Mouse (Mus musculus) stomach, embryonic 16.5 days (tissue): ENCODE measurements at regions not wholly inside any gene's neighbourhood (a gene's known extent, or its start where the extent isn't known, plus 50 kb on each side); places are given as distances from the start of the nearest gene placed in this dataset.

Experiments used
- ATAC-seq: fragments of 200-750 bp; cut with Nextera tagmentation; 2 replicates; pipeline ENCODE4 v1.8.0; 2017; ENCODE audit warnings: moderate number of reproducible peaks, moderate TSS enrichment; ENCODE audit not compliant: insufficient read depth, low FRiP score
- H3K27ac ChIP-seq: fragments of 300-500 bp; sonication (generic); 2 replicates; pipeline ENCODE4 v1.5.1; 2014; ENCODE audit warnings: low read length
- H3K27me3 ChIP-seq: fragments of 300-500 bp; sonication (generic); 2 replicates; pipeline ENCODE4 v1.6.1; 2014; ENCODE audit warnings: low read length, control low read depth, mixed read lengths; ENCODE audit not compliant: control insufficient read depth, insufficient read depth
- H3K36me3 ChIP-seq: fragments of 300-500 bp; sonication (generic); 2 replicates; pipeline ENCODE4 v1.6.1; 2014; ENCODE audit warnings: low read length; ENCODE audit not compliant: control insufficient read depth, insufficient read depth
- H3K4me1 ChIP-seq: fragments of 300-500 bp; sonication (generic); 2 replicates; pipeline ENCODE4 v1.6.1; 2014; ENCODE audit warnings: low read length, control low read depth, mixed read lengths; ENCODE audit not compliant: control insufficient read depth, insufficient read depth
- H3K4me2 ChIP-seq: fragments of 300-500 bp; sonication (generic); 2 replicates; pipeline ENCODE4 v1.6.1; 2014; ENCODE audit warnings: low read depth, low read length, mixed read lengths
- H3K4me3 ChIP-seq: fragments of 300-500 bp; sonication (generic); replicated peaks from 2 replicates; pipeline ENCODE4 v1.5.1; 2014; ENCODE audit warnings: mild to moderate bottlenecking, low read length
- H3K9ac ChIP-seq: fragments of 300-500 bp; sonication (generic); 2 replicates; pipeline ENCODE4 v1.6.1; 2014; ENCODE audit warnings: low read length
- H3K9me3 ChIP-seq: fragments of 300-500 bp; sonication (generic); replicated peaks from 2 replicates; pipeline ENCODE4 v1.6.1; 2016; ENCODE audit warnings: low read length, control low read depth; ENCODE audit not compliant: control insufficient read depth
- WGBS: fragments of 180-500 bp; shearing (Covaris S2); extraction: QIAGEN DNeasy Blood & Tissue Kit; methylation state at CpG from one replicate; pipeline ENCODE4 v1.1.7; 2014; 5-methylcytosine and 5-hydroxymethylcytosine counted together

DNA sequence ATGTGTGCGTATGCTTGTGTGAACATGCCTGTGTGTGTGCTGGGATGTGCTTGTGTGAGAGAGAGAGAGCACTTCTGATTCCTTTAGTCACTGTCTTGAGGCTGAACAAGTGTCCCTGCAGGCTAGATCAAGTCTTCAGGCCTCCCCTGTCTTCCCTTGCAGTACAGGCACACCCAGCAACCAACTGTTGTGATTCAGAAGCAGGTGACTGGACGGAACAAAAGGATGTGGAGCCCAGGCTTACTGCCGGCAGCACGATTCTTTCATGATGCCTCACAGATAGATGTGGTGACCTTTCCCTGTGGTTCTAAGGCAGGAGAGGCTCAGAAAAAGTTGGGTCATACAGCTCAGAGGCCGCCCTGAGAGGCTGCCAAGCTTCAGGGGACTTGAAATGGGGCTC, 114.0 kb upstream of the Gli2 start:
- H3K4me2 ChIP-seq: no peak overlapping the region
- no peaks in the 10 kb centered on the region for H3K27me3 ChIP-seq
- no peak overlapping the region for H3K27ac ChIP-seq
- no peak overlapping the region for H3K4me3 ChIP-seq
- no peaks in the 10 kb centered on the region for H3K36me3 ChIP-seq
- WGBS: 68% methylated on average over 5 of the region's 5 CpGs
- no peak for ATAC-seq
- no peak overlapping the region for H3K9ac ChIP-seq
- no peaks in the 10 kb centered on the region for H3K4me1 ChIP-seq
- no peaks in the 10 kb centered on the region for H3K9me3 ChIP-seq

DNA sequence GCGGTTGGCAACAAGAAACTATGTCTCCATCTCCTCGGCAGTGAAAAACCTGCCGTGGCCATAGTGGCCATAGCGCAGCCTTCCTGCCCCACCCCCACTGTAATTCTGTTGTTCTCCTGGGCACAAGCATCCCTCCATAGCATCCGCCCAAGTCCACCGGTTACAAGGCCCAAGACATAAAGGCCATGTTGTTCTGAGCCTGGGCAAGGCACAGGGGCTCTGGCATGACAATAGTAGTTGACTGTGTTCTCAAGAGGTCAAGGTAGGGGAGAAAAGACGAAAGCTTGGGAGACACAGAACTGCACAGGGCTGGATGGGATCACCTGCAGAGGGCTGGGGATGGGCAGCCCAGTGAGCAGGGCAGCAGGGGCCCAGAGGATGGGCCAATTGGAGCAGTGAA, 112.9 kb upstream of the Gli2 start:
- no peaks in the 10 kb centered on the region for H3K4me1 ChIP-seq
- H3K4me2 ChIP-seq: no peak overlapping the region
- no peaks in the 10 kb centered on the region for H3K36me3 ChIP-seq
- no peak overlapping the region for H3K4me3 ChIP-seq
- WGBS: 91% methylated on average over 7 of the region's 7 CpGs
- no peak overlapping the region for H3K9ac ChIP-seq
- no peaks in the 10 kb centered on the region for H3K27me3 ChIP-seq
- ATAC-seq: no peak
- no peak overlapping the region for H3K27ac ChIP-seq
- H3K9me3 ChIP-seq: no peaks in the 10 kb centered on the region

DNA sequence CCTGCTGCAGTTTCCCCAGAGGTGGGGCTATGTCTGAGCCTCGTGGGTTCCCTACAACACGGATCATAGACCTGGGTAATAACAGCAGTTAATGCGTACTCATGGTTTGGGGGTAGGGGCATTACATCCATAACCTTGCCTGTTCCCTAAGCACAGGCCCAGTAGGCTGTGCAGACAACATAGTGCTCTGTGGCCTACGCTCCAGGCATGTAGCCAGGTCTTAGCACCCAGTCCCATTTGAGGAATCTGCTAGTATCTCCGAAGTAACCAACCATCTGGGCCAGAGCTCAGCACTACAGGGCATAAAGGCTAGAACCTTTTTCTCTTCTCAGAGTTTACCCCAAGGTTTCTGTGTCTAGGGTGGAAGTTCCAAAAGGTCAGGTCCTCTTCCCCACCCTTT, 111.4 kb upstream of the Gli2 start:
- Histone ChIP-seq H3K4me3 (no peak overlapping the region), H3K36me3 (no peaks in the 10 kb centered on the region), H3K4me2 (no peak overlapping the region), H3K9ac (no peak overlapping the region), H3K4me1 (no peaks in the 10 kb centered on the region), H3K9me3 (no peaks in the 10 kb centered on the region), H3K27ac (no peak overlapping the region), H3K27me3 (no peaks in the 10 kb centered on the region)
- 82% methylated on average over 5 of the region's 5 CpGs for WGBS
- ATAC-seq: no peak

DNA sequence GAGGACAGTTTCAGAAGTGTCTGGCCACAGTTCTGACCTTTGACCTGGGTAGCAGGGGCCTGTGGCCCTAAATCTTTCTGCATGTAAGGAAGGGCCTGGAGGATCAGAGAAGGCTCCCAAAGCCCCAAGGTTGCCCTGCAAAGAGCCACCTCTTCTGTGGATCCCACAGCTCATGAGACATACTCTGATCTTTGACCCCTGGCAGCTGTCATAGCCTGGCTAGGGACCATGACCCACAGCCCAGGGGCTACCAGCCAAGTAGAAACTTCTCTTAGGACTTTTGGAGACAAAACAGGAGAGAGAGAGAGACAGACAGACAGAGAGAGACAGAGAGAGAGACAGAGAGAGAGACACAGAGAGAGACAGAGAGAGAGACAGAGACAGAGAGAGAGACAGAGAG, 110.4 kb upstream of the Gli2 start:
- Histone ChIP-seq H3K4me2 (no peak overlapping the region), H3K4me3 (no peak overlapping the region), H3K27ac (no peak overlapping the region), H3K36me3 (no peaks in the 10 kb centered on the region), H3K27me3 (no peaks in the 10 kb centered on the region), H3K4me1 (no peaks in the 10 kb centered on the region), H3K9me3 (no peaks in the 10 kb centered on the region), H3K9ac (no peak overlapping the region)
- ATAC-seq: no peak

DNA sequence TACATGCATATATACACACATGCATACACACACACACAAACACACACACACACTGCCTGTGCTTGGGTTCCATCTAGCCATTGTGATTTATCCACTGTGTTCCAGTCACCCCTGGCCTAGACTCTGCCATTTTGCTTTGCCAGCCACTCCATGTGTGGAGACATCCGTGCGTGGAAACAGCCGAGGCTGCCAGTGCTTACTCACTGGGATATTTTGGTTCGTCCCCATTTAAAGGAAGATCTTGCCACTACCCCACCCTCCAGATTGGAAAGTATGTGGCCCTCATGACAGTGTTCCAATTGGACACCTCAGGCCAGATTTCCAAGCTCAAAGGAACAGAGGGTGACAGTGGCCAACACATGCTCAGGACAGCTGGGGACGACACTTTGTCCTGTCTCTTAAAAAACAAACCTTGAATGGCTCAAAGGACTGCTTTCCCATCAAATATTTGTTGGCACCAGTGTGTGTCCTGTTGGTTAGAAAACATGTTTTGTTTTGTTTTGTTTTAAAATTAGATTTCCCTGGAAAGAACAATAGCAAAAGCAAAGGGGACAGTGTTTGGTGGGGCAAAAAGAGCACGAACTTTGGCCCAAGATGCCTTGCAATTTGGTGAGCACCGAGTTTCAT, 109.8 kb upstream of the Gli2 start:
- Histone ChIP-seq H3K4me1 (no peaks in the 10 kb centered on the region), H3K27me3 (no peaks in the 10 kb centered on the region), H3K4me2 (no peak overlapping the region), H3K4me3 (no peak overlapping the region), H3K36me3 (no peaks in the 10 kb centered on the region), H3K27ac (no peak overlapping the region), H3K9ac (no peak overlapping the region), H3K9me3 (no peaks in the 10 kb centered on the region)
- 85% methylated on average over 7 of the region's 7 CpGs for WGBS
- no peak for ATAC-seq

DNA sequence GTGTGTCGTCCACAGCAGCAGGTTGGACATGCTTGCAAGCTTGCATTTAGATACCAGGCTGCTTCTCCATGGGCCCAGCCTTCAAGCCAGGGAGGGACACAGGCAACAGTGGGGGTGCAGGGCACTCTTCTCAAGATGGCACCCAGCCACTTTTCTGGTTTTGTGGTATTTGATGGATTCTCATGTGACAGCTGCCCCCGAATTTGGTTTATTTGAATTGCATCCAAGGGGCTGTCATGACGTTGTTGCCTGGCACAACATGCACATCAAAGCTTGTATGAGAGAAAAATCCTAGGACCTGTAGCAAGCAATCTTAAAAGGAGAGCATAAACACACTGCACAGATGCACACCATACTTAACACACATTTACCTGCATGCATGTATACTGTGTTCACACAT, 108.3 kb upstream of the Gli2 start:
- Histone ChIP-seq H3K4me3 (no peak overlapping the region), H3K4me1 (no peaks in the 10 kb centered on the region), H3K36me3 (no peaks in the 10 kb centered on the region), H3K27me3 (no peaks in the 10 kb centered on the region), H3K9me3 (no peaks in the 10 kb centered on the region), H3K4me2 (no peak overlapping the region), H3K9ac (no peak overlapping the region), H3K27ac (no peak overlapping the region)
- no peak for ATAC-seq
- 60% methylated on average over 3 of the region's 3 CpGs for WGBS

DNA sequence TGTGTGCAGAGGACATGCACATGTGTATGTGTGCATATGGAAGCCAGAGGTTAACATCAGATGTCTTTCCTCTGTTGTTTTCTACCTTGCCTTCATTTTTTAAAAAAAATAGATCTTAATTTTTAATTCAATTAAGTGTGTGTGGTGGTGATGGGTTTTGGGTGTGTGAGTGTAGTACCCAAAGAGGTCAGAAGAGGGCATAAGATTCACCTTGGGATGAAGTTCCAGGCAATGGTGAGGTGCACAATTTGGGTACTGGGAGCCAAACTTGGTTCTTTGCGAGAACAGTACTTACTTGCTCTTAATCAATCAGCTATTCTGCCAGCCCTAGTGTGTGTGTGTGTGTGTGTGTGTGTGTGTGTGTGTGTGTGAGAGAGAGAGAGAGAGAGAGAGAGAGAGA, 106.9 kb upstream of the Gli2 start:
- Histone ChIP-seq H3K36me3 (no peaks in the 10 kb centered on the region), H3K9me3 (no peaks in the 10 kb centered on the region), H3K4me3 (no peak overlapping the region), H3K9ac (no peak overlapping the region), H3K4me2 (no peak overlapping the region), H3K27me3 (no peaks in the 10 kb centered on the region), H3K4me1 (no peaks in the 10 kb centered on the region), H3K27ac (no peak overlapping the region)
- no peak for ATAC-seq
- 85% methylated on average over 1 of the region's 1 CpGs for WGBS

DNA sequence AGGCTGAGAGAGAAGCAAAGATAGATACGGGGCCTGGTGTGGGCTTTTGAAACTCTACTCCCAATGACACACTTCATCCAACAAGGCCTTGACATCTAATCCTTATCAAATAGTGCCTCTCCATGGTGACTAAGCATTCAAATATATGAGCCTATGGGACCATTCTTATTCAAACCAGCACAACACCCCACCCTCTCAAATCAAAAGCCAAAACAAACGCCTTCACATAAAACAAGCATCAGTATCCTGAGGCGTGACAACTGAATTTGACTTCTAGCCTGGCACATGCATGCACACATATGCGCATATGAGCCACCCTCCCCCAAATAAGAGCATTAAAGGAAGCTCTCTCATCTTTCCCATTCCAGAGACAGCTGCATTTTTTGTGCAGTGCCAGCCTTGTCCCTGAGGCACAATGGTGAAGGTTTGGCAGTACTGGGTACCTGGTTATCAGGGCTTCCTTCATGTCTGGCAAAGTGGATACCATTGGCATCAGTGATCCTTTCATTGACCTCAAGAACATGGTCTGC, 103.8 kb upstream of the Gli2 start:
- 86% methylated on average over 4 of the region's 4 CpGs for WGBS
- Histone ChIP-seq H3K9me3 (peaks cover 4% of the 10 kb centered on the region; the same call in 1 of the 2 replicates), H3K27me3 (no peaks in the 10 kb centered on the region), H3K36me3 (no peaks in the 10 kb centered on the region), H3K9ac (no peak overlapping the region), H3K4me1 (no peaks in the 10 kb centered on the region), H3K4me2 (no peak overlapping the region), H3K4me3 (no peak overlapping the region), H3K27ac (no peak overlapping the region)
- no peak for ATAC-seq

DNA sequence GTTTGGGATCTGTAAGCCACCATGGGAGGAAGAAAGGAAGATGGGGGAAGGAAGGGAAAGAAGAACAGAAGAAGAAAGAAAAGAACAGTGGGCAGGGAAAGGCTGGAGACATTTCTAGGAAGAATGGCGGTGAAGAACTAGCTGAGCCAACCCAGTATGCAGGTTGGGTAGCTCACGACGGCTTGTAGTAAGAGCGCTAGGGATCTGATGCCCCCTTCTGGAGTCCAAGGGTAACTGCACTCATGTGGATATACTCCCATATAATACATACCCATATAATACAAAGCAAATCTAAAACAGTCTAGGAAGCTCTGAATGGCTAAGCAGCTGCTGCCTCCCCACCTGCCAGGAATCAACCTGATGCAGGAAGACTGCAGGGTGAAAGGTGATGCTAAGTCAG, 100.2 kb upstream of the Gli2 start:
- no peak for ATAC-seq
- peaks cover 4% of the 10 kb centered on the region; the same call in 1 of the 2 replicates for H3K9me3 ChIP-seq
- WGBS: 98% methylated on average over 4 of the region's 4 CpGs

More for the DNA sequence above, 100.2 kb upstream of the Gli2 start:
- H3K4me3 ChIP-seq: no peak overlapping the region
- H3K27me3 ChIP-seq: no peaks in the 10 kb centered on the region
- no peak overlapping the region for H3K9ac ChIP-seq
- no peak overlapping the region for H3K27ac ChIP-seq
- H3K4me1 ChIP-seq: no peaks in the 10 kb centered on the region
- no peak overlapping the region for H3K4me2 ChIP-seq
- no peaks in the 10 kb centered on the region for H3K36me3 ChIP-seq
